Mouse (Mus musculus) CH12.LX (cell line): ENCODE measurements around the gene Dntt. TPM values are rescaled to one million over a fixed set of nuclear protein-coding genes. Genes with fewer than 3 reads are reported as not detected.
A peak's percentile ranks its signal among the peaks of the same experiment; 100 is the strongest.

ENCODE experiments used
- DNase-seq: peaks from one replicate; pipeline ENCODE4 v3.0.0-alpha.2; 2013; ENCODE audit errors: extremely low read depth
- H3K27ac ChIP-seq: 2 replicates; pipeline ENCODE4 v1.5.1; 2012; ENCODE audit warnings: low read depth, mild to moderate bottlenecking, control low read depth, moderate library complexity; ENCODE audit not compliant: insufficient read depth
- H3K27me3 ChIP-seq: replicated peaks from 2 replicates; pipeline ENCODE3; 2012; ENCODE audit warnings: inconsistent platforms
- H3K36me3 ChIP-seq, 2 experiments: replicated peaks in 1 of 2; 2 replicates each; pipeline versions ENCODE3 to v1.6.1; 2012; ENCODE audit warnings: inconsistent platforms in 1 of 2, low read length in 1 of 2, mild to moderate bottlenecking in 1 of 2, mixed read lengths in 1 of 2, moderate library complexity in 1 of 2; ENCODE audit not compliant: control insufficient read depth in 1 of 2, insufficient read depth in 1 of 2
- H3K4me1 ChIP-seq, 2 experiments: 2 replicates each; pipeline ENCODE4 v1.6.1; 2012; ENCODE audit warnings: inconsistent platforms in 1 of 2, moderate library complexity in 1 of 2; ENCODE audit not compliant: insufficient read depth in 2 of 2, control insufficient read depth in 1 of 2
- H3K4me2 ChIP-seq: 2 replicates; pipeline ENCODE4 v1.6.1; 2012; ENCODE audit warnings: low read depth, mild to moderate bottlenecking, control low read depth; ENCODE audit not compliant: poor library complexity, insufficient read depth, severe bottlenecking
- H3K4me3 ChIP-seq, 3 experiments: fragments of 150-350 bp in 1 of 3; sonication (generic) in 1 of 3; replicated peaks in 1 of 3; 2 replicates each; pipeline versions ENCODE3 to v1.5.1; 2011 to 2012; ENCODE audit warnings: low read depth in 2 of 3, low read length in 2 of 3, mild to moderate bottlenecking in 2 of 3, moderate library complexity in 2 of 3, control low read depth in 1 of 3, improper control_type of control experiment in 1 of 3, inconsistent platforms in 1 of 3, mixed read lengths in 1 of 3; ENCODE audit not compliant: poor library complexity in 1 of 3
- H3K79me2 ChIP-seq: replicated peaks from 2 replicates; pipeline ENCODE4 v1.6.1; 2012; ENCODE audit warnings: mild to moderate bottlenecking, moderate library complexity; ENCODE audit not compliant: control insufficient read depth, poor library complexity, insufficient read depth, severe bottlenecking; ENCODE audit errors: extremely low read depth
- H3K9ac ChIP-seq: 2 replicates; pipeline ENCODE4 v1.6.1; 2012; ENCODE audit warnings: low read depth, mild to moderate bottlenecking, control low read depth, moderate library complexity; ENCODE audit not compliant: insufficient read depth
- H3K9me3 ChIP-seq: replicated peaks from 2 replicates; pipeline ENCODE3; 2012; ENCODE audit warnings: low read length, inconsistent platforms, mixed read lengths
- BHLHE40 ChIP-seq: IDR thresholded peaks from 2 replicates; pipeline ENCODE4 v1.6.1; 2011; ENCODE audit warnings: mild to moderate bottlenecking, low read depth, low read length, improper control_type of control experiment
- ETS1 ChIP-seq: conservative IDR thresholded peaks from 2 replicates; pipeline ENCODE4 v1.6.1; 2012; ENCODE audit warnings: low read depth, mild to moderate bottlenecking, inconsistent platforms, low read length, improper control_type of control experiment, moderate library complexity
- JUN ChIP-seq: IDR thresholded peaks from 2 replicates; pipeline ENCODE4 v1.6.1; 2011; ENCODE audit warnings: low read depth, mild to moderate bottlenecking, low read length, improper control_type of control experiment, moderate library complexity; ENCODE audit not compliant: insufficient read depth
- MAFK ChIP-seq: IDR thresholded peaks from 2 replicates; pipeline ENCODE4 v1.6.1; 2011; ENCODE audit warnings: low read length, improper control_type of control experiment; ENCODE audit not compliant: insufficient replicate concordance
- MXI1 ChIP-seq: IDR thresholded peaks from 2 replicates; pipeline ENCODE4 v1.6.1; 2011; ENCODE audit warnings: mild to moderate bottlenecking, low read depth, low read length, improper control_type of control experiment
- NELFE ChIP-seq: IDR thresholded peaks from 2 replicates; pipeline ENCODE4 v1.6.1; 2011; ENCODE audit warnings: low read depth, low read length, improper control_type of control experiment
- NRF1 ChIP-seq: IDR thresholded peaks from 2 replicates; pipeline ENCODE4 v1.6.1; 2014; ENCODE audit warnings: low read depth, mild to moderate bottlenecking, inconsistent platforms, low read length, improper control_type of control experiment, moderate library complexity
- POLR2A ChIP-seq: IDR thresholded peaks from 2 replicates; pipeline ENCODE4 v1.6.1; 2011; ENCODE audit warnings: low read depth, mild to moderate bottlenecking, improper control_type of control experiment, low read length
- RCOR1 ChIP-seq: conservative IDR thresholded peaks from 2 replicates; pipeline ENCODE4 v1.6.1; 2012; ENCODE audit warnings: low read depth, mild to moderate bottlenecking, inconsistent platforms, low read length, improper control_type of control experiment
- TBP ChIP-seq: conservative IDR thresholded peaks from 2 replicates; pipeline ENCODE4 v1.6.1; 2011; ENCODE audit warnings: low read depth, low read length, improper control_type of control experiment
- UBTF ChIP-seq: IDR thresholded peaks from 2 replicates; pipeline ENCODE4 v1.6.1; 2012; ENCODE audit warnings: low read depth, mild to moderate bottlenecking, inconsistent platforms, low read length, improper control_type of control experiment, moderate library complexity
- ZC3H11A ChIP-seq: IDR thresholded peaks from 2 replicates; pipeline ENCODE4 v1.6.1; 2012; ENCODE audit warnings: low read depth, mild to moderate bottlenecking, inconsistent platforms, low read length, improper control_type of control experiment
- ZMIZ1 ChIP-seq: IDR thresholded peaks from 2 replicates; pipeline ENCODE4 v1.6.1; 2012; ENCODE audit warnings: low read depth, mild to moderate bottlenecking, inconsistent platforms, low read length, improper control_type of control experiment
- ZNF384 ChIP-seq: IDR thresholded peaks from 2 replicates; pipeline ENCODE4 v1.6.1; 2012; ENCODE audit warnings: low read depth, low read length, improper control_type of control experiment, inconsistent platforms
- dilution Hi-C: fragments of 300-500 bp; cut with MboI; formaldehyde crosslinking; loops from 2 replicates; pipeline ENCODE4 v1.14.3; 2020; ENCODE audit warnings: low sequenced_read_pairs; ENCODE audit not compliant: extremely low pct_unique_long_range_greater_than_20kb, extremely low pct_ligation_motif_present
- in situ Hi-C: fragments of 300-500 bp; cut with MboI; formaldehyde crosslinking; loops from 3 replicates; pipeline ENCODE4 v1.14.3; 2019; ENCODE audit warnings: low sequenced_read_pairs, low pct_ligation_motif_present, low pct_unique_long_range_greater_than_20kb, mixed read lengths
- polyA plus RNA-seq: library from polyadenylated mRNA; unstranded; fragments of >175 nt; gene quantifications from 2 replicates; pipeline ENCODE4 v1.2.1, GENCODE M21; 2012; ENCODE audit warnings: low read depth; ENCODE audit not compliant: insufficient read length
- total RNA-seq, 2 experiments: library from RNA; depleted of rRNA; stranded (reverse); fragments of 300-350 nt in 1 of 2; fragments of >200 nt in 1 of 2; gene quantifications; 2 replicates each; pipeline ENCODE4 v1.2.3; 2012 to 2014

The Dntt gene
- total and polyA plus RNA-seq, 3 experiments: 0.13 TPM; not detected in 2

- Histone ChIP-seq H3K79me2 (no peaks in the 10 kb centered on the region), H3K27me3 (no peaks in the 10 kb centered on the region), H3K9me3 (no peaks in the 10 kb centered on the region), H3K36me3 (no peaks in the 10 kb centered on the region), H3K4me2 (no peak overlapping the region), H3K27ac (no peak overlapping the region), H3K9ac (no peak overlapping the region), H3K4me1 (peaks cover 9 to 62% of the 10 kb centered on the region in 2 experiments), H3K4me3 (no peak overlapping the region)
- dilution Hi-C loops: no loop called here
- no peak for DNase-seq
- in situ Hi-C loops: loop anchor here (25.0 kb wide), 1 partner anchor 401 kb away; the partner anchor contains the start of genes Entpd1 and Tctn3
- TF ChIP-seq ETS1 (no peak), ZC3H11A (no peak), ZMIZ1 (no peak), RCOR1 (no peak), ZNF384 (no peak), MXI1 (no peak), TBP (no peak), MAFK (no peak), JUN (no peak), POLR2A (no peak), NELFE (no peak)
Observed at GRCm38 (mm10) chr19:41013591-41013990, 15.5 kb upstream of the Dntt start.

- Histone ChIP-seq H3K4me1 (peaks cover 9 to 61% of the 10 kb centered on the region in 2 experiments), H3K9ac (no peak overlapping the region), H3K4me3 (no peak overlapping the region), H3K4me2 (no peak overlapping the region), H3K27me3 (no peaks in the 10 kb centered on the region), H3K79me2 (no peaks in the 10 kb centered on the region), H3K9me3 (no peaks in the 10 kb centered on the region), H3K36me3 (no peaks in the 10 kb centered on the region), H3K27ac (no peak overlapping the region)
- dilution Hi-C loops: no loop called here
- no peak for DNase-seq
- in situ Hi-C loops: loop anchor here (25.0 kb wide), 1 partner anchor 402 kb away; the partner anchor contains the start of genes Entpd1 and Tctn3
- no peak for TF ChIP-seq UBTF
- no peak for TF ChIP-seq BHLHE40
- TF ChIP-seq NRF1: no peak
- no peak for TF ChIP-seq ZNF384
- TF ChIP-seq ETS1: peak; percentile 34
Observed at GRCm38 (mm10) chr19:41014003-41014402, 15.1 kb upstream of the Dntt start.
